Mouse (Mus musculus) spleen, adult 2 months (tissue): ENCODE measurements around the gene Riiad1. TPM values are rescaled to one million over a fixed set of nuclear protein-coding genes. Genes with fewer than 3 reads are reported as not detected.

ENCODE experiments used
- DNase-seq, 2 experiments: peaks; one replicate each; pipeline versions ENCODE4 v3.0.0 to v3.0.0-alpha.2; 2012 to 2021; ENCODE audit warnings: low spot score in 2 of 2, low read depth in 1 of 2
- H3K27ac ChIP-seq: fragments of 200-500 bp; 2 replicates; pipeline ENCODE4 v1.5.1; 2012; ENCODE audit warnings: low read length, inconsistent platforms; ENCODE audit not compliant: insufficient read depth
- H3K27me3 ChIP-seq: fragments of 200-500 bp; 2 replicates; pipeline ENCODE4 v1.6.1; 2012; ENCODE audit warnings: mild to moderate bottlenecking, moderate library complexity, low read length, inconsistent platforms; ENCODE audit not compliant: control insufficient read depth, insufficient read depth
- H3K36me3 ChIP-seq: fragments of 200-500 bp; 2 replicates; pipeline ENCODE4 v1.6.1; 2012; ENCODE audit warnings: mild to moderate bottlenecking, low read length, inconsistent platforms; ENCODE audit not compliant: control insufficient read depth, insufficient read depth
- H3K4me1 ChIP-seq: fragments of 200-500 bp; 2 replicates; pipeline ENCODE4 v1.6.1; 2011; ENCODE audit warnings: inconsistent platforms; ENCODE audit not compliant: control insufficient read depth, insufficient read depth, insufficient read length
- H3K4me3 ChIP-seq: fragments of 200-500 bp; 2 replicates; pipeline ENCODE4 v1.5.1; 2011; ENCODE audit warnings: mild to moderate bottlenecking, inconsistent platforms; ENCODE audit not compliant: insufficient read depth, insufficient read length; ENCODE audit errors: extremely low read depth
- CTCF ChIP-seq: fragments of 200-500 bp; IDR thresholded peaks from 2 replicates; pipeline ENCODE4 v1.5.1; 2011; ENCODE audit warnings: mild to moderate bottlenecking, inconsistent platforms; ENCODE audit not compliant: insufficient read depth, insufficient read length, insufficient replicate concordance; ENCODE audit errors: extremely low read depth
- POLR2A ChIP-seq: fragments of 200-500 bp; IDR thresholded peaks from 2 replicates; pipeline ENCODE4 v1.6.1; 2011; ENCODE audit warnings: low read depth, low read length, inconsistent platforms
- WGBS: fragments of 180-500 bp; shearing (Covaris S2); methylation state at CpG from one replicate; pipeline ENCODE4 v1.1.7; 2018; 5-methylcytosine and 5-hydroxymethylcytosine counted together
- polyA plus RNA-seq: library from polyadenylated mRNA; depleted of rRNA; stranded (reverse); fragments of >200 nt; gene quantifications from 2 replicates; pipeline ENCODE4 v1.2.3, GENCODE M21; 2012; rRNA removed

Gene Riiad1
- polyA plus RNA-seq, 1 experiment = 0.25 TPM

- no peak for TF ChIP-seq CTCF
- TF ChIP-seq POLR2A = no peak
- Histone ChIP-seq H3K36me3 (peaks cover 6% of the 10 kb centered on the region), H3K4me3 (no peak overlapping the region), H3K4me1 (peaks cover 4% of the 10 kb centered on the region), H3K27me3 (no peaks in the 10 kb centered on the region), H3K27ac (no peak overlapping the region)
- DNase-seq = no peak
- WGBS = 41% methylated on average over 3 of the region's 3 CpGs
Measured at GRCm38 (mm10) chr3:94441182-94441581, 39.0 kb downstream of the Riiad1 start.

DNA sequence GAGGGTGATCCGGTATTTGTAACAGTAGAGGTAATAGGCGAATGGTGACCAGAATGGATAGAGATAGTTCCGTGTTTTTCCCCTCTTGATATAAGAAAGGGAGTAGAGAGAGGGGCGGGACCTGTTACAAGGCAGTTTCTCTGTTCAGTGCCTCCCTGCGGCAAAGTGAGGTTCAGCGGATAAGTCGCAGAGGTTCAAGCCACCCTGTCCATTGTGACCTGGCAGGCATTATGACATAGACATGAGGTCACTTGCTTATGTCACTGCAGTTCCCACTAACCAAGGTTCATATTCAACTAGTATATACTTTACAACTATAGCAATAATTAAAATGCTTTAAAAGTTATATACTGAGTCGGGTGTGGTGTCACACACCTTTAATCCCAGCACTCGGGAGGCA is 43.7 kb downstream of the Riiad1 start:
- TF ChIP-seq CTCF = no peak
- no peak for TF ChIP-seq POLR2A
- H3K27ac ChIP-seq = no peak overlapping the region
- 90% methylated on average over 9 of the region's 9 CpGs for WGBS
- H3K36me3 ChIP-seq = no peaks in the 10 kb centered on the region
- DNase-seq = no peak
- H3K27me3 ChIP-seq = no peaks in the 10 kb centered on the region
- no peak overlapping the region for H3K4me3 ChIP-seq
- no peaks in the 10 kb centered on the region for H3K4me1 ChIP-seq

DNA sequence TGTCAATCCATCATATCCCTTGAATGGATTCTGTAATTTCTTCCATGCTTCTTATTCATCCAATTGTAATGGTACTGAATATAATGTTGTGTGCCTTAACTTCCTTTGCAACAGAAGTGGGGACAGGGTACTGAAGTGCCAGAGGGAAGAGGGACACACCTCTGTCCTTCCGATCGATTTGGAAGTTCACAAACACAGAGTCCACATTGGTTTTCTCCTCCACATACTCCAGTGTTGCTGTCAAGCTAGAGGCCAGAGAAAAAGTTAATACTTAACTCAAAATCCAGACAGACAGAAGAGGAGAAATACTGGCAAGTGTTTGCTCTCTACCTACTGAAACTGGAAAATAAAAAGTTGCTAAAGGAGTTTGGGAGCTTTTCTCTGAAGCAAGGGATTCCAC is 45.8 kb downstream of the Riiad1 start:
- 90% methylated on average over 2 of the region's 2 CpGs for WGBS
- no peak overlapping the region for H3K27ac ChIP-seq
- TF ChIP-seq POLR2A (no peak), CTCF (no peak)

DNA sequence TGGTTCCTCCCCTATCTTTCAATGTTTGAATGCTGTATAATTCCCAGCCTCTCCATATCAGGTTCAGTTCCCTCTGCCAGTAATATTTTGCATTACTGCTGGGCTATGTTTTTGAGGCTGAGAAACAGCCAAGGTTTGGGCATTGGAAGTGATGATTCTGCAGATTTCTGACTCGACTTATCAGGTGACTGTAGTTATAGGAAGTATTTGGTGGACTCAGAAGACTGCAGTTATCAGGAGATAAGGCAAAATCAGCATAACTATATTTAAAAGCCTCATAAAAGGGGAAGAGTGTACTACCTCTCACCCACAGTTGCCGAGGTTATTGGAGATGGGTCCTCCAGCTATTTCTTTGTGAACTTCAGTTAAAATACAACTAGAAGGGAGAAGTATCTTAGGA is 49.2 kb downstream of the Riiad1 start:
- H3K4me3 ChIP-seq = no peak overlapping the region
- no peaks in the 10 kb centered on the region for H3K4me1 ChIP-seq
- TF ChIP-seq POLR2A (no peak), CTCF (no peak)
- 28% methylated on average over 2 of the region's 2 CpGs for WGBS
- H3K27me3 ChIP-seq = no peaks in the 10 kb centered on the region
- DNase-seq = no peak
- no peak overlapping the region for H3K27ac ChIP-seq
- no peaks in the 10 kb centered on the region for H3K36me3 ChIP-seq

More for the DNA sequence above, 45.8 kb downstream of the Riiad1 start:
- Histone ChIP-seq H3K4me3 (no peak overlapping the region), H3K36me3 (no peaks in the 10 kb centered on the region), H3K27me3 (no peaks in the 10 kb centered on the region), H3K4me1 (no peaks in the 10 kb centered on the region)
- DNase-seq = no peak

Other genes starting within 250 kb of the Riiad1 start
- not detected in 2 replicates for gene Gm4778, start 216.3 kb downstream of the Riiad1 start, polyA plus RNA-seq
- 0.39 and 0.54 TPM in 2 replicates for gene Them4, start 170.3 kb downstream of the Riiad1 start, polyA plus RNA-seq
- gene Them5, start 138.2 kb downstream of the Riiad1 start, polyA plus RNA-seq = not detected in 2 replicates
- 0.13 TPM in 1 of 2 replicates, not detected in the other for gene C2cd4d, start 117.9 kb downstream of the Riiad1 start, polyA plus RNA-seq
- gene Rorc, start 107.5 kb downstream of the Riiad1 start, polyA plus RNA-seq = 0.92 and 1.1 TPM in 2 replicates
- gene Lingo4, start 81.8 kb downstream of the Riiad1 start, polyA plus RNA-seq = 0.44 and 0.45 TPM in 2 replicates
- gene Tdrkh, start 67.1 kb downstream of the Riiad1 start, polyA plus RNA-seq = 0.15 and 0.19 TPM in 2 replicates
- gene Mrpl9, start 37.0 kb downstream of the Riiad1 start, polyA plus RNA-seq = 16.9 and 19.6 TPM in 2 replicates
- gene Oaz3, start 36.4 kb downstream of the Riiad1 start, polyA plus RNA-seq = not detected in 2 replicates
- 0.16 TPM in 1 of 2 replicates, not detected in the other for gene Celf3, start 2.0 kb downstream of the Riiad1 start, polyA plus RNA-seq
- 5.4 TPM in 2 replicates for gene Snx27, start 102.4 kb upstream of the Riiad1 start, polyA plus RNA-seq
- gene Gm10972, start 162.8 kb upstream of the Riiad1 start, polyA plus RNA-seq = not detected in 2 replicates
- gene Tuft1, start 178.5 kb upstream of the Riiad1 start, polyA plus RNA-seq = 1.7 and 1.8 TPM in 2 replicates
- gene Selenbp2, start 213.2 kb upstream of the Riiad1 start, polyA plus RNA-seq = 0.31 and 1.1 TPM in 2 replicates